Mouse (Mus musculus) erythroblast, embryonic 14.5 days (primary cell): Measurements from ENCODE around the gene Atg14.

Experiments
- GATA1 ChIP-seq: IDR thresholded peaks from 2 replicates; pipeline ENCODE4 v1.6.1; 2012; ENCODE audit warnings: low read length, inconsistent platforms, mixed read lengths
- TAL1 ChIP-seq: IDR thresholded peaks from 3 replicates; pipeline ENCODE4 v1.6.1; 2012; ENCODE audit warnings: low read length, inconsistent platforms, mixed read lengths

DNA sequence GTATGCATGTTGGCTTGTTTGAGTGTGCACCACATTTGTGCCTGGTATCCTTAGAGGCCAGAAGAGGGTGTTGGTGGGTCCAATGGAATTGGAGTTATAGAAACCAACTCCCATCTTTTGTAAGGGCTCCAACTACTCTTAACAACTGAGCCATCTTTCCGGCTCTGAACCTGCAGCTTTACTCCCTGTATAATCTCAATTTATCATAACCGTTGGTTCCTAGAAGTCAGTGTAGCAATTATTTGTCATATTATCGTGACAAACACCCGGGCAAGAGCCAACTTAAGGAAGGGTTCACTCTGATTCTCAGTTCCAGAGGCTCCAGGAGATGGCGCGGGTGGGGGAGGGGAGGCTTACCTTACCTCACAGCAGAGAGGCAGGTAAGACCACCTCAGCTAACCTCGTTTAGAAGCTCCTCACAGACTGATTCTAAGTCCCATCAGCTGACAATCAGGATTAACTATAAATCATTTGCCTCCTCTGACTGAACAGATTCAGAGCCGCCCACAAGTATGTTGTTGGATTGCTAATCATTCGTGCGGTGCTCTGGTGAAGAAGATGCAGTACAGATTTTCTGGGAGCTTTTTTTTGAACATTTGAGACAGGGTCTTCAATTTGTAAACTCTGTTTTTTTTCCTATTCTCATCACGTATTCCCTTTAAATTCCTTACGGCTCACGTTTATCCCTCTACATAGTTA is 49.5 kb downstream of the Atg14 start:
- TF ChIP-seq TAL1 (no peak), GATA1 (no peak)
